Mouse (Mus musculus) forelimb bud, embryonic 11.5 days (tissue): ENCODE data around the gene Gm1604a.
"Not testable (repeated sequence)": the region's sequence is repeated elsewhere in the genome, so short reads cannot be mapped to it uniquely, and the experiment has no call there.

Experiments
- DNase-seq: peaks from one replicate; pipeline ENCODE4 v3.0.0-alpha.2; 2012; ENCODE audit warnings: low read depth, low spot score

Gene Gm1604a

GRCm38 (mm10) chr17:7025257-7025656 lies at the start of gene Gm1604a:
Gene Gm1604a, plus strand, starts transcription at chr17:7025568.
- DNase-seq, result not testable (repeated sequence)

GRCm38 (mm10) chr17:6978287-6979248 lies 46.8 kb upstream of the Gm1604a start, which contains the start of gene Gm49721:
Gene Gm49721, plus strand, starts transcription at chr17:6978904.
- DNase-seq, result not testable (repeated sequence)

- not testable (repeated sequence) for DNase-seq
Measured at GRCm38 (mm10) chr17:6979380-6979779, 46.0 kb upstream of the Gm1604a start.

GRCm38 (mm10) chr17:6980144-6980543 lies 45.2 kb upstream of the Gm1604a start:
- DNase-seq, result not testable (repeated sequence)

GRCm38 (mm10) chr17:6986118-6986517 lies 39.2 kb upstream of the Gm1604a start:
- DNase-seq, result not testable (repeated sequence)

GRCm38 (mm10) chr17:6995504-6995903 lies 29.9 kb upstream of the Gm1604a start:
- DNase-seq, result not testable (repeated sequence)

GRCm38 (mm10) chr17:6996826-6997225 lies 28.5 kb upstream of the Gm1604a start:
- not testable (repeated sequence) for DNase-seq

GRCm38 (mm10) chr17:6997778-6998490 lies 27.4 kb upstream of the Gm1604a start:
- DNase-seq, result not testable (repeated sequence)

GRCm38 (mm10) chr17:7001790-7002585 lies 23.4 kb upstream of the Gm1604a start:
- DNase-seq, result not testable (repeated sequence)

GRCm38 (mm10) chr17:7003392-7003791 lies 22.0 kb upstream of the Gm1604a start:
- DNase-seq, result not testable (repeated sequence)

GRCm38 (mm10) chr17:7005646-7006045 lies 19.7 kb upstream of the Gm1604a start:
- not testable (repeated sequence) for DNase-seq

GRCm38 (mm10) chr17:7008885-7009284 lies 16.5 kb upstream of the Gm1604a start:
- not testable (repeated sequence) for DNase-seq

- DNase-seq, result not testable (repeated sequence)
Measured at GRCm38 (mm10) chr17:7009440-7009839, 15.9 kb upstream of the Gm1604a start.

GRCm38 (mm10) chr17:7009901-7010300 lies 15.5 kb upstream of the Gm1604a start:
- DNase-seq, result not testable (repeated sequence)

- not testable (repeated sequence) for DNase-seq
Measured at GRCm38 (mm10) chr17:7014190-7014589, 11.2 kb upstream of the Gm1604a start.

GRCm38 (mm10) chr17:7025764-7026346 lies 487 bp downstream of the Gm1604a start:
- DNase-seq, result not testable (repeated sequence)

- not testable (repeated sequence) for DNase-seq
Measured at GRCm38 (mm10) chr17:7030204-7030603, 4.8 kb downstream of the Gm1604a start.

- DNase-seq, result not testable (repeated sequence)
Measured at GRCm38 (mm10) chr17:7030622-7031174, 5.3 kb downstream of the Gm1604a start.

GRCm38 (mm10) chr17:7033192-7034166 lies 8.1 kb downstream of the Gm1604a start:
- not testable (repeated sequence) for DNase-seq
